Mouse (Mus musculus) embryonic facial prominence, embryonic 12.5 days (tissue): ENCODE results near the gene Smad9. TPM values are rescaled to one million over a fixed set of nuclear protein-coding genes. Genes with fewer than 3 reads are reported as not detected.

ENCODE experiments used
- ATAC-seq: fragments of 200-750 bp; cut with Nextera tagmentation; 2 replicates; pipeline ENCODE4 v1.8.0; 2017; ENCODE audit not compliant: insufficient number of reproducible peaks, insufficient read depth, low FRiP score, low TSS enrichment
- H3K27ac ChIP-seq: fragments of 300-500 bp; sonication (generic); 2 replicates; pipeline ENCODE4 v1.5.1; 2016; ENCODE audit warnings: mild to moderate bottlenecking
- H3K27me3 ChIP-seq: fragments of 300-500 bp; sonication (generic); 2 replicates; pipeline ENCODE4 v1.6.1; 2016; ENCODE audit warnings: mild to moderate bottlenecking, moderate library complexity
- H3K36me3 ChIP-seq: fragments of 300-500 bp; sonication (generic); 2 replicates; pipeline ENCODE4 v1.6.1; 2016; ENCODE audit warnings: mild to moderate bottlenecking
- H3K4me1 ChIP-seq: fragments of 300-500 bp; sonication (generic); 2 replicates; pipeline ENCODE4 v1.6.1; 2016
- H3K4me2 ChIP-seq: fragments of 300-500 bp; sonication (generic); replicated peaks from 2 replicates; pipeline ENCODE4 v1.6.1; 2016; ENCODE audit warnings: mild to moderate bottlenecking, moderate library complexity
- H3K4me3 ChIP-seq: fragments of 300-500 bp; sonication (generic); 2 replicates; pipeline ENCODE4 v1.5.1; 2016; ENCODE audit warnings: mild to moderate bottlenecking
- H3K9ac ChIP-seq: fragments of 300-500 bp; sonication (generic); 2 replicates; pipeline ENCODE4 v1.6.1; 2016; ENCODE audit warnings: mild to moderate bottlenecking, moderate library complexity
- H3K9me3 ChIP-seq: fragments of 300-500 bp; sonication (generic); 2 replicates; pipeline ENCODE4 v1.6.1; 2016; ENCODE audit warnings: mild to moderate bottlenecking, moderate library complexity
- WGBS: fragments of 180-500 bp; shearing (Covaris S2); methylation state at CpG from one replicate; pipeline ENCODE4 v1.1.7; 2016; 5-methylcytosine and 5-hydroxymethylcytosine counted together
- polyA plus RNA-seq: library from polyadenylated mRNA; unstranded; fragments of >200 nt; fragmentation: Nextera tagmentation; extraction: Ambion mirVana; gene quantifications from 2 replicates; pipeline ENCODE4 v1.2.1, GENCODE M21; 2016

Gene Smad9
- 1.2 and 1.5 TPM in 2 replicates for polyA plus RNA-seq

DNA sequence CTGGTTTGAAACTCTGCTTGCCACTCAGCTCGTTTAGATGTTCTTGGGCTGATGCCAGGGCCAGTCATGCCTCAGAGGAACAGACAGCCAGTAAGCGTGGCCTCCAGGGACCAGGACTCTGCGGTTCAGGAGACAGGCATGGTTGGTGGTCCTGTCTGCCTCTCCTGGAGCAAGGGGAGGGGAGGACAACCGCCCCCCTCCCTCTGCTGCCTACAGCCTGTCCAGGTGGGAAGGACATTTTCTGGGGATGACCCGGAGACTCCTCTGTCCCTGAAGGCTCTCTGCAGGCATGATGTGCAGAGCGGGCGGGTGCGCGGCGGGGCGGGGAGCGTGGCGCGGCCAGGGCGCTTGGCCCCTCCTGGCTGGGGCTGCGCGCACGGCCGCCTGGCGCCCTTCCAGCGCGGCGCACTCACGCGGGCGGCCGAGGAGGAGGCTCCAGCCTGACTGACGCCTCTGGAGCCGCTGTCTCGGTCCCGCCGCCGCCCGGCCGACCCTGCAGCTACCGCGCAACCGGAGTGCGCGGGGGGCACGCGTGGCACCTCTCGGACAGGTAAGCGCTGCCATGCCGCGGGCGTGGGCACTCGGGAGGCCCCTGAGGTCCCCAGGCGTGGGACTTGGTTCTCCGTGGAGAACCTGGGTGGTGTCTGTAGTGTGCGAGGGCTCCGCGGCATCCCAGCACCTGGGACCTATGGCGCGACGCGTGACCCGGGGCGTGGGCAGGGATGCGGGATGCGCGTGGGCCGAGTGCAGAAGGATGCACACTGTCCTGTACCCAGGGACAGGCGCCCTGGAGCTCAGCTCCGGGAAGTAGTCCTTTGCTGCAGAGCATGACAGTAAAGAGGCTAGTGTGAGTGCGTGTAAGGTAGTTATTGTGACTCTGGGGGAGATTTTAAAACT is at the start of gene Smad9:
TSS of gene Smad9 (plus strand) at position 438 of the 897 bp plus-strand sequence.
- H3K4me2 ChIP-seq: peak within 1 kb of the TSS; percentile 95
- ATAC-seq: peak; percentile 83
- peak within 1 kb of the TSS; percentile 80 for H3K27ac ChIP-seq
- H3K9ac ChIP-seq: peak within 1 kb of the TSS; percentile 71
- H3K4me1 ChIP-seq: peaks cover 19% of the 10 kb centered on the region
- peaks cover 21% of the 10 kb centered on the region for H3K36me3 ChIP-seq
- no peaks in the 10 kb centered on the region for H3K9me3 ChIP-seq
- WGBS: under 1% methylated on average over 63 of the region's 66 CpGs
- peak within 1 kb of the TSS; percentile 66 for H3K4me3 ChIP-seq
- no peaks in the 10 kb centered on the region for H3K27me3 ChIP-seq

DNA sequence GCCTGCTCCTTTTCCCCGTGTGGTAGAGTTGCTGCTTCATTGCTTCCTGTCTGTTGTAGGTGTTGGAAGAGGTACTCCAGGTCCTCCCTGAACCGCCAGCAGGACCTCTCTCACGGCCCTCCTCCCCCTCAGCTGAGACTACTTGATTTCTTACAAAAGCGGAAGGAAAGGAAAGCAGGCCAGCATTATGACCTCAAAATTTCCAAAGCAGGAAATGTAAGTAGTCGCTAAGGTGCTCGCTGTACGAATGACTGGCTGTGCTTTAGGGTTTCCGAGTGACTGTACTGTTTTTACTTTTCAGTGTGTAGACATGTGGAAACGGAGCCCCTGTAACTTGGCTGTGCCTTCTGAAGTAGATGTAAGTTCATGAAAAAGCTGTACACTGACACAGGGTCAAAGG is 46.4 kb upstream of the Smad9 start:
- Histone ChIP-seq H3K36me3 (peaks cover 80% of the 10 kb centered on the region), H3K27me3 (no peaks in the 10 kb centered on the region), H3K9ac (no peak overlapping the region), H3K4me3 (no peak overlapping the region), H3K27ac (no peak overlapping the region), H3K4me2 (no peak overlapping the region), H3K9me3 (no peaks in the 10 kb centered on the region), H3K4me1 (no peaks in the 10 kb centered on the region)
- ATAC-seq: no peak
- 88% methylated on average over 9 of the region's 9 CpGs for WGBS

DNA sequence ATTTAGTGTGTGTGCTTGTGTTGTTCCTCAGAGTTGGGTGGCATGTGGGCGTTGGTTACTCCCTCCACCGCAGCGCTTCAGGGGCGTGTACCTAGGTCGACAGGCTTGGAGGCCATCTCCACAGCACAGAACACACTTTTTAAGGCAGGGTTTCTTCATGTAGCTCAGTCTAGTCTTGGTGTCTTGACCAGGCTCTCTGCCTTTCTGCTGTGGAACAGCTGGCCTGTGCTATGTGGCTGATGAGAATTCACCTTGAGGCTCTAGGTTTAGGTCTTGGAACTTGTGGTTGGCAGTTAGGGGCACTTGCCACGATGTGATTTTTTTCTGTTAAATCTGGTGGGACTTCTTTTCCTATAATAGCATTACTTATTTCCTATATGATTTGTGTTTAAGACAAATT is 41.1 kb upstream of the Smad9 start, which contains the start of gene Gm21958:
TSS of gene Gm21958 (minus strand) at position 101 of the 400 bp plus-strand sequence.
- Histone ChIP-seq H3K4me3 (no peak within 1 kb of the TSS), H3K27ac (no peak within 1 kb of the TSS), H3K9me3 (no peaks in the 10 kb centered on the region), H3K4me2 (no peak within 1 kb of the TSS), H3K27me3 (no peaks in the 10 kb centered on the region), H3K4me1 (no peaks in the 10 kb centered on the region), H3K36me3 (peaks cover 74% of the 10 kb centered on the region), H3K9ac (no peak within 1 kb of the TSS)
- no peak for ATAC-seq
- WGBS: 88% methylated on average over 6 of the region's 6 CpGs

DNA sequence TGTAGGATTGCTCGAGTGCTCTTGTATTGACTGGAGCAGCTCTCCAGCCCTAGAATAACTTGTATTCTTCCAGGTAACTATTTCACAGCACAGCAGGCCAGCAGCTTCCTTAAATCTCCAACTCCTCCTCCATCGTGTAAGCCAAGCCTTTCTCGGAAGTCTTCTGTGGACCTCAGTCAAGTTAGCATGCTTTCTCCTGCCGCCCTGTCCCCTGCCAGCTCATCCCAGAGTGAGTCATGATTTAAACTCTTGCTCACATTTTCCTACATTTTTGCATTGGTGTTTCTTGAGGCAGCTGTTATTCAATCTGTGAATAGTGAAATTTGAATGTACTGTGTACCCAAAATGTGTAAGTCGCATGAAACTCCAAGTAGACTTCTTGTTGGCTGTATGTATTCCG is 39.9 kb upstream of the Smad9 start:
- 92% methylated on average over 6 of the region's 6 CpGs for WGBS
- Histone ChIP-seq H3K9ac (no peak overlapping the region), H3K9me3 (no peaks in the 10 kb centered on the region), H3K27ac (no peak overlapping the region), H3K27me3 (no peaks in the 10 kb centered on the region), H3K4me2 (no peak overlapping the region), H3K36me3 (peaks cover 64% of the 10 kb centered on the region), H3K4me3 (no peak overlapping the region), H3K4me1 (no peaks in the 10 kb centered on the region)
- ATAC-seq: no peak

DNA sequence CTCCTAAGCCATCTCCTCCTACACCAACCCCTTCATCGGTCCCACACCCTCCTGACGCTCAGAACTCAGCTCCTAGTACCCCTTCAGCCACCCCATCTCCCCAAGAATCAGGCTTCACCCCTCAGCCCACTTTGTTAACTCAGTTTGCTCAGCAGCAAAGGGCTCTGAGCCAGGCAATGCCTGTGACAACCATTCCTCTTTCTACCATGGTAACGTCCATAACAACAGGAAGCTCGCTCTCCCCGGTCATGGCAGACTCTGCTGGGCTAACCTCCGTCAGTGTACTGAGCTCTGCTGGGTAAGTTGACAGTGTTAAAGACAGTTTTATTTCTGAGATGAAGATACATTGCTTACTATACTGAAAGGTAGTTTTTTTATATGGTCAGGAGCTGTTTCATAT is 38.0 kb upstream of the Smad9 start:
- no peak overlapping the region for H3K9ac ChIP-seq
- H3K27ac ChIP-seq: no peak overlapping the region
- WGBS: 90% methylated on average over 6 of the region's 6 CpGs
- peaks cover 64% of the 10 kb centered on the region for H3K36me3 ChIP-seq
- no peak for ATAC-seq
- H3K9me3 ChIP-seq: no peaks in the 10 kb centered on the region
- H3K4me3 ChIP-seq: no peak overlapping the region
- no peaks in the 10 kb centered on the region for H3K4me1 ChIP-seq
- H3K4me2 ChIP-seq: no peak overlapping the region
- H3K27me3 ChIP-seq: no peaks in the 10 kb centered on the region

DNA sequence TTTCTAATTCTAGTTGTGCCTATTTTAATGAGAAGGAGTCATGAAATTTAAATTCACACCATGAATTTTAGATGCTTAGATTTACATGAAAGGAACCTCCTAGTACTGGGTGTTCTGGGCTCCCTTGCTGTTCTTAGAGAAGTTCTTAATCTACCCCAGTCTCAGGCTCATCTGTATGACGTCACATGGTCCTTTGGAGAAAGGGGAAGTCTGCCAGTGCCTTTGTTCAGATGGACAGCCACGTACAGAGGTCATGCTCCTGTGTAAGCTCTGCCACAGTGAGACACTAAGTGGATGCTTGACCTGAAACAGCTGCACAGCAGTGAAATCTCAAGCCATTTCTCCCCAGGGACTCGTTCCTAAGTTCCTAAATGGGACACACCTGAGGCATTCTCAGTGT is 36.4 kb upstream of the Smad9 start:
- 58% methylated on average over 3 of the region's 3 CpGs for WGBS
- H3K36me3 ChIP-seq: peaks cover 75% of the 10 kb centered on the region

DNA sequence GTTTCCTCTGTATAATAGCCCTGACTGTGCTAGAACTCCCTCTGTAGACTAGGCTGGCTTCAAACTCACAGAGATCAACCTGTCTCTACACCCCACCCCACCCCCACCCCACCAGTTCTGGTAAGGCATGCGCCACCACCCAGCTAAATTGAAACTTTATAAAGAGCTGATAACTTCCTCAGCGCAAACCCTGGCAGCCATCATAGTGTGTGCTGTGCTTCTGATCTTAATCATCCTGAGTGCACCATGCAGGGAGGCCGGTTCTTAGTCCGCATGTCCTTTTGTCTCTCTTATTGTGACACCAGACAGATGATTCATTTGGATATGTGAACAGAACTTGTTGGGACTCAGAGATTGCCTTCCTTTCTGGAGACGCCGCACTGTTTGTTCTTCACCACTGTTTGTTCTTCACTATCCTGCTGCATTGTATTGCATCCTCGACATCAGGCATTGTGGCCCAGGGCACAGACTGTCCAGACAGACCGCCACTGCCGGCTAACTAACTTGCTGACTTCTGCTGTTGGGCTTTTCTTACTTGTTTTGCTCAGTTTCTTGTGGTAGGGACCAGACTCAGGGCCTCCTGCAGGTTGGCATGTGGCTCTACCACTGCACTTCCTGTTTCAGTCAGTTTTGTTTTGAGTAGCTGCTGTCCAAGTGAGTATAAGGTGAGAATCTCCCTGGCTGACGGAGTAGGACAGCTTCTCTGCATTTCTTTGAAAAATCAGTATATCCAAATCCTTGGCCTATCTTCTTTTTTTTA is 31.5 kb upstream of the Smad9 start:
- H3K27me3 ChIP-seq: no peaks in the 10 kb centered on the region
- H3K27ac ChIP-seq: no peak overlapping the region
- 91% methylated on average over 10 of the region's 10 CpGs for WGBS
- H3K4me2 ChIP-seq: no peak overlapping the region
- no peaks in the 10 kb centered on the region for H3K4me1 ChIP-seq
- peaks cover 65% of the 10 kb centered on the region for H3K36me3 ChIP-seq
- no peaks in the 10 kb centered on the region for H3K9me3 ChIP-seq
- no peak overlapping the region for H3K9ac ChIP-seq
- no peak for ATAC-seq
- H3K4me3 ChIP-seq: no peak overlapping the region

More for the DNA sequence above, 36.4 kb upstream of the Smad9 start:
- Histone ChIP-seq H3K4me1 (no peaks in the 10 kb centered on the region), H3K27ac (no peak overlapping the region), H3K9ac (no peak overlapping the region), H3K4me3 (no peak overlapping the region), H3K27me3 (no peaks in the 10 kb centered on the region), H3K9me3 (no peaks in the 10 kb centered on the region), H3K4me2 (no peak overlapping the region)
- no peak for ATAC-seq

DNA sequence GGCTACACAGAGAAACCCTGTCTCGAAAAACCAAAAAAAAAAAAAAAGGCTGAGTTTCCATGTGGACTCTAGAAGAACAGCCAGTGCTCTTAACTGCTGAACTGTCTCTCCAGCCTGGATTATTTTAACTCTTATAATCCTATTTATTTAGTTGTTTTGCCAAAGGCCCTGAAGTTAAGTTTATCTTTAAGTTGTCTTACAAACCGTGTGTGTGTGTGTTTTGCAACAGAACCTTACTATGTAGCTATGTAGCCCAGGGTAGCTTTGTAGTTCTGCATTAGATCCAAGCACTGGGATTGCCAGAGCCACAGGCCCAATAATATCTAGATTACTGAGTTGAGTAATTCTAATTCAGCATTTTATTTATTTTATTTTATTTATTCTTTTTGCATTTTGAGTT is 30.0 kb upstream of the Smad9 start:
- no peaks in the 10 kb centered on the region for H3K4me1 ChIP-seq
- no peak overlapping the region for H3K9ac ChIP-seq
- no peak overlapping the region for H3K4me2 ChIP-seq
- H3K36me3 ChIP-seq: peaks cover 77% of the 10 kb centered on the region
- H3K27me3 ChIP-seq: no peaks in the 10 kb centered on the region
- no peak overlapping the region for H3K27ac ChIP-seq
- 81% methylated on average over 2 of the region's 2 CpGs for WGBS
- H3K4me3 ChIP-seq: no peak overlapping the region
- no peak for ATAC-seq
- no peaks in the 10 kb centered on the region for H3K9me3 ChIP-seq

DNA sequence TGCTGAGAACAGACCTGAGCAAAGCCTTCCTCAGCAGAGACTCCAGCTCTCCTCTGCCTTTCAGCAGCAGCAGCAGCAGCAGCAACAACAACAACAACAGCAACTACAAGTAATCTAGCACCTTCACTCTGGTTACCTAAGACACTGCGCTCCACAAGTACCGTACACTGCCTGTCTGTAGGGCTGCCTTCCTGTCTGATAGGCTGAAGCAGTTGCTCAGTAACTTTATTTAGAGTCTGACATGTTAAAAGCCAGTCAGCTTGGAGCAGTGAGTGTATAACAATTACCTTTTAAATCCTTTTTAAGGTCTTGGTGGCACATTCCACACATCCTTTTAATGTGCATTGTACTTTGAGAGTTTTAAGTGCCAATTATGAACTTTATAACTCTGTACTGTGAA is 27.8 kb upstream of the Smad9 start:
- Histone ChIP-seq H3K27ac (no peak overlapping the region), H3K4me1 (no peaks in the 10 kb centered on the region), H3K4me3 (no peak overlapping the region), H3K27me3 (no peaks in the 10 kb centered on the region), H3K4me2 (no peak overlapping the region), H3K9me3 (no peaks in the 10 kb centered on the region), H3K9ac (no peak overlapping the region), H3K36me3 (peaks cover 76% of the 10 kb centered on the region)
- ATAC-seq: no peak
- 96% methylated on average over 2 of the region's 2 CpGs for WGBS

DNA sequence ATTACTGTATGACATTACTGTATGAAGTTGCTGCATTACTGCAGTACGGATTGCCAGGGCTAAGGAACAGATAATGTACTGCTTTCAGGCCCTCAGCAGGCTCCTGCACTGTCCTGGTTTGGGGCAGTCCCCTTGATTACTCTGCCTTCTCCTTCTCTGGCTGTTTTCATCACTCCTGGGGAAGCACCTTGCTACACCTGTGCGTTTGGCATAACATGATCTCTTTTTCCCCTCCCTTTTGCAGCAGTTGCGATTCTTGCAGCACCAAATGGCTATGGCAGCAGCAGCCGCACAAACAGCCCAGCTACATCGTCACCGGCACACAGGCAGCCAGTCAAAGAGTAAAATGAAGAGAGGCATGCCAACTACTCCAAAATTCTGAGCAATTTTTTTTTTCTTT is 27.3 kb upstream of the Smad9 start:
- peaks cover 74% of the 10 kb centered on the region for H3K36me3 ChIP-seq
- H3K27ac ChIP-seq: no peak overlapping the region
- no peaks in the 10 kb centered on the region for H3K27me3 ChIP-seq
- H3K9me3 ChIP-seq: no peaks in the 10 kb centered on the region
- WGBS: 91% methylated on average over 6 of the region's 6 CpGs
- no peak for ATAC-seq
- H3K4me3 ChIP-seq: no peak overlapping the region
- no peak overlapping the region for H3K4me2 ChIP-seq
- no peaks in the 10 kb centered on the region for H3K4me1 ChIP-seq
- H3K9ac ChIP-seq: no peak overlapping the region

DNA sequence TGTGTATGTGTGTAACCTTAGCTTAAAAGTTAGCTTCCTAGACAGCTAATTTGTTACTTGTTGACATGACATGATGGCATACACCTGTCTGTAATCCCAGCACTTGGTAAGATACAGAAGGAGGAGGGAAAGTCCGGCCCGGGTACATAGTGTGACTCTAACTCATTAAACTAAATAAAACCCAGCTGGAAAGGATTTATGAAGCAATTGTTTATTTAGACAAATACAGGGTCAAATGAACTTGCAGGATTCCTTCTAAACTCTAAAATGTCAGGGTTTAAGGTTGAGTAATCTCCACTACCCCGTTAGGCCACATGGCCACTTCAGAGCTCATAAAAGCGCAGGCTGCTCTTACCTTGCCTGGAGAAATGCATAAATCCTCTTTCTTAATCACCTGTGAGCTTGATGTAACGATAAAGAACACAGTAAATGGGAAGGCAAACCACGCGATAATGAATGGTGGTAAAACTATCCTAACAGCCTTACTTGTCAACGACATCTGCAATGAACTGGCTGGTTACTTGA is 23.7 kb upstream of the Smad9 start:
- H3K4me1 ChIP-seq: 0 out of 2 replicates have a peak, but pooled peaks cover 3% of the 10 kb centered on the region
- H3K9ac ChIP-seq: no peak overlapping the region
- no peak for ATAC-seq
- no peak overlapping the region for H3K4me2 ChIP-seq
- H3K27me3 ChIP-seq: no peaks in the 10 kb centered on the region
- peaks cover 57% of the 10 kb centered on the region for H3K36me3 ChIP-seq
- no peak overlapping the region for H3K4me3 ChIP-seq
- H3K27ac ChIP-seq: no peak overlapping the region
- WGBS: 76% methylated on average over 8 of the region's 8 CpGs
- H3K9me3 ChIP-seq: no peaks in the 10 kb centered on the region
